Mouse (Mus musculus) forebrain, embryonic 15.5 days (tissue): Measurements from ENCODE around the gene En2. TPM values are rescaled to one million over a fixed set of nuclear protein-coding genes. Genes with fewer than 3 reads are reported as not detected.

Experiments
- ATAC-seq: fragments of 200-750 bp; cut with Nextera tagmentation; replicated peaks from 2 replicates; pipeline ENCODE4 v1.8.0; 2017; ENCODE audit warnings: mild to moderate bottlenecking, moderate TSS enrichment, moderate library complexity
- H3K27ac ChIP-seq: fragments of 300-500 bp; sonication (generic); replicated peaks from 2 replicates; pipeline ENCODE4 v1.5.1; 2015; ENCODE audit warnings: mild to moderate bottlenecking, inconsistent platforms
- H3K27me3 ChIP-seq: fragments of 300-500 bp; sonication (generic); 2 replicates; pipeline ENCODE4 v1.6.1; 2015; ENCODE audit warnings: inconsistent platforms
- H3K36me3 ChIP-seq: fragments of 300-500 bp; sonication (generic); 2 replicates; pipeline ENCODE4 v1.6.1; 2015; ENCODE audit warnings: mild to moderate bottlenecking, inconsistent platforms
- H3K4me1 ChIP-seq: fragments of 300-500 bp; sonication (generic); 2 replicates; pipeline ENCODE4 v1.6.1; 2015; ENCODE audit warnings: inconsistent platforms
- H3K4me2 ChIP-seq: fragments of 300-500 bp; sonication (generic); replicated peaks from 2 replicates; pipeline ENCODE4 v1.6.1; 2015; ENCODE audit warnings: mild to moderate bottlenecking, inconsistent platforms
- H3K4me3 ChIP-seq: fragments of 300-500 bp; sonication (generic); 2 replicates; pipeline ENCODE4 v1.5.1; 2015; ENCODE audit warnings: mild to moderate bottlenecking, inconsistent platforms
- H3K9ac ChIP-seq: fragments of 300-500 bp; sonication (generic); replicated peaks from 2 replicates; pipeline ENCODE4 v1.6.1; 2015; ENCODE audit warnings: mild to moderate bottlenecking, inconsistent platforms
- H3K9me3 ChIP-seq: fragments of 300-500 bp; sonication (generic); 2 replicates; pipeline ENCODE4 v1.6.1; 2016; ENCODE audit warnings: inconsistent platforms
- WGBS: fragments of 180-500 bp; shearing (Covaris S2); methylation state at CpG from one replicate; pipeline ENCODE4 v1.1.7; 2015; ENCODE audit warnings: mixed read lengths; 5-methylcytosine and 5-hydroxymethylcytosine counted together
- polyA plus RNA-seq: library from polyadenylated mRNA; unstranded; fragments of >200 nt; fragmentation: Nextera tagmentation; extraction: Ambion mirVana; gene quantifications from 2 replicates; pipeline ENCODE4 v1.2.1, GENCODE M21; 2015

Gene En2
- polyA plus RNA-seq, 1 experiment from 2014 or later: not detected

GRCm38 (mm10) chr5:28163926-28164325 lies 1.6 kb upstream of the En2 start:
- ATAC-seq: no peak
- Histone ChIP-seq H3K27me3 (peaks cover 83% of the 10 kb centered on the region), H3K9ac (no peak overlapping the region), H3K27ac (no peak overlapping the region), H3K36me3 (no peaks in the 10 kb centered on the region), H3K4me3 (no peak overlapping the region), H3K9me3 (no peaks in the 10 kb centered on the region), H3K4me2 (no peak overlapping the region), H3K4me1 (peaks cover 30% of the 10 kb centered on the region)
- whole genome bisulfite sequencing: 5% methylated on average over 1 of the region's 1 CpGs

DNA sequence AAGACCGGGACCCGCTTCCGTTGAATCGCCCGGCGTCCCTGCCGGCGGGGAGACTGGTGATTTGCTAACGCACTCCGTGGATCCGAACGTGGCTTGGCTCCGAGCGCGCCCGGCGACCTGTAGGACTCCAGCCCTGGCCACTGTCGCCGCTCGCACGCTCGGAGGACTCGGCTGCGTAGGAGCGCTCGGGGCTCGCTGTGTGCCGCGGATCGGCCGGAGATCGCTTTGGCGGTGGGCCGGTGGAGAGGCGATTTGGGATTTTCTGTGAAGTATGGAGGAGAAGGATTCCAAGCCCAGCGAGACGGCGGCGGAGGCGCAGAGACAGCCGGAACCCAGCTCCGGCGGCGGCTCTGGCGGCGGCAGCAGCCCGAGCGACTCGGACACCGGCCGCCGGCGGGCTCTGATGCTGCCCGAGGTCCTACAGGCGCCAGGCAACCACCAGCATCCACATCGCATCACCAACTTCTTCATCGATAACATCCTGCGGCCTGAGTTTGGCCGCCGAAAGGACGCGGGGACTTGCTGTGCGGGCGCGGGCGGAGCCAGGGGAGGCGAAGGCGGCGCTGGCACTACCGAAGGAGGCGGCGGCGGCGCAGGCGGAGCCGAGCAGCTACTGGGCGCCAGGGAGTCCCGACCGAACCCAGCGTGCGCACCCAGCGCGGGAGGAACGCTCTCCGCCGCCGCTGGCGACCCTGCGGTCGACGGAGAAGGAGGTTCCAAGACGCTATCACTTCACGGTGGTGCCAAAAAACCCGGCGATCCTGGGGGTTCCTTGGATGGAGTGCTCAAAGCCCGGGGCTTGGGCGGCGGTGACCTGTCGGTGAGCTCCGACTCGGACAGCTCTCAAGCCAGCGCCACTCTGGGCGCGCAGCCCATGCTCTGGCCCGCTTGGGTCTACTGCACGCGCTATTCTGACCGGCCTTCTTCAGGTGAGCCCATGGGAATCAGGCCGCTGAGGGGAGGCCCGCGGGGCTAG lies 1.1 kb downstream of the En2 start:
- Histone ChIP-seq H3K4me1 (peaks cover 30% of the 10 kb centered on the region), H3K36me3 (no peaks in the 10 kb centered on the region), H3K4me2 (peak overlapping the region; percentile 93), H3K9me3 (no peaks in the 10 kb centered on the region), H3K4me3 (peak overlapping the region; percentile 47), H3K27ac (no peak overlapping the region), H3K27me3 (peaks cover 80% of the 10 kb centered on the region), H3K9ac (peak overlapping the region; percentile 19; the same call in 1 of the 2 replicates)
- under 1% methylated on average over 111 of the region's 111 CpGs for WGBS
- 0 out of 2 replicates have a peak, but pooled peaks have one; percentile 23 for ATAC-seq

DNA sequence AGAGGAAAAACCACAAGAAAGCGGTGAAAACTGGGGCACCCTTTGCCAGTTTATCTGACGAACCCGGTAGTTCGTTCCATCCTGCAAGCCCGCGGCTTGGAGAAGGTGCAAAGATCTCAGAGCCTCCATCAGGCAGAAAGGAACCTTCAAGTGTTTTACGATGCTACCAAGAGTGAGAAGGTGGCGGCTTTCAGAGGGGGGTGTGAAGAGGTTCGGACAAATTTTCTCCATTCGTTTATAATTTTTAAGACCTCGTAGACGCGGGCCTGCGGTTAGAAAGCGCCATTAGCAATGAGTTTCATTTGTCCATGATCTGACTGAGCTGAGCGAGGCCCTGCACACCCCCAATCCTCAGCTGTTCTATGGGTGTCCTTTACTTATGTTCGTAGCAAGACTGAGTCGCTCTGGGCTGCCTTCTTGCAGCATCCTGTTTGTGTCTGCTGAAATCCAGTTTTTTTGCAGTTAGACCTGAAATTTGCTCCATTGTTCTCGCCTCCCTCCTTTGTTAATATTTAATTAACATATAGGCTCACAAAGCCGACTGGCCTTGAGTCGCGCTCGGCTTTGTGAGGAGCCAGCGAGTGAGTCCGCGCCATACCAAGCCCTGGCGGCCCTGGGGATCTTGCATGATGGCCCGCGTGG lies 2.2 kb downstream of the En2 start:
- peaks cover 84% of the 10 kb centered on the region for H3K27me3 ChIP-seq

DNA sequence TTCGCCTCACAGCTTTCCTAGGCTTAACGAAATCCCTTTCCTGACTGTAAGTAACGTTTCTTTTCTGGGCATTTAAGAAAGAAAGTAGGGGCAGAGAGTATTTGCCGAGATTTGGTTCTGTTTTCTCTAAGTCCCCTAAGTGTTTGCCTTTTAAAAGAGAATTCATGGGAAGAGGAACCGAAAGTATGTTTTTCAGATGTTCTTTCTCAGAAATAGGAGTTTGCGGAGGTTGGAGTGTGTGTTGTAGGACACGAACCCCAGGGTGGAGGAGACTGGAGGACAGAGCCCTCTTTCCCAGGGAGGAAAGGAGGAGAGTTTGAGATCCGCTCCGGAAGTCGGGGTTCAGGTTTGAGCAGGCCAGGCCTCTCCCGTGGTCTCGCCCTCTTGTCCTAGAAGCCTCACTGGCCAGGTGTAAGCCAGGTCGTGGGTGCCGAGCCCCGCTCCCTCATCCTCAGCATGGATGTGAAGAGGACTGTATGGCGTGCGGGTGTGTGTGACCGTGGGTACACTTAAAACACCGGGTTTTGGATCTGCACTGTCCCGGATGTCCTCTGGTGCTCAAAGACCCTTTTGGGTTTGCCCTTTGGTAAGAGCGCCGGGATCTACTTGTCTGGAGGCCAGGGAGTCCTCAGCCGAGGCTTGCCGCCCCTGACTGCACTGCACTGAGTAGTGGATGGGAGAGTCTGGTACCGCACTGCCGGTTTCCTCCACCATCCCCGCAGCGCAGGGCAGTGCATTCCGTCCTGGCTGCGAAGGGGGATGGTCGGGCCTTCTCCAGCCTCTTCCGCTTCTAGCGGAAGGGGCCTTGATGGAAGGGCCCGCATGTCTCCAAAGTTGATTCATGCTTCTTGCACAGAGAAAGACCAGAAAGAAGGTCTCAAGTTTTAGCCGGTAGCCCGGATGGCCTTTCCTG lies 3.0 kb downstream of the En2 start:
- H3K27ac ChIP-seq: no peak overlapping the region
- H3K9ac ChIP-seq: no peak overlapping the region
- H3K27me3 ChIP-seq: peaks cover 86% of the 10 kb centered on the region
- no peak for ATAC-seq
- no peaks in the 10 kb centered on the region for H3K9me3 ChIP-seq
- H3K4me3 ChIP-seq: no peak overlapping the region
- no peaks in the 10 kb centered on the region for H3K36me3 ChIP-seq
- no peak overlapping the region for H3K4me2 ChIP-seq
- WGBS: 1% methylated on average over 36 of the region's 36 CpGs
- H3K4me1 ChIP-seq: peaks cover 23% of the 10 kb centered on the region

More for the DNA sequence above, 2.2 kb downstream of the En2 start:
- no peak overlapping the region for H3K27ac ChIP-seq
- H3K36me3 ChIP-seq: no peaks in the 10 kb centered on the region
- no peaks in the 10 kb centered on the region for H3K9me3 ChIP-seq
- no peak overlapping the region for H3K4me3 ChIP-seq
- under 1% methylated on average over 29 of the region's 29 CpGs for WGBS
- H3K4me2 ChIP-seq: no peak overlapping the region
- no peak for ATAC-seq
- peaks cover 23% of the 10 kb centered on the region for H3K4me1 ChIP-seq
- no peak overlapping the region for H3K9ac ChIP-seq

DNA sequence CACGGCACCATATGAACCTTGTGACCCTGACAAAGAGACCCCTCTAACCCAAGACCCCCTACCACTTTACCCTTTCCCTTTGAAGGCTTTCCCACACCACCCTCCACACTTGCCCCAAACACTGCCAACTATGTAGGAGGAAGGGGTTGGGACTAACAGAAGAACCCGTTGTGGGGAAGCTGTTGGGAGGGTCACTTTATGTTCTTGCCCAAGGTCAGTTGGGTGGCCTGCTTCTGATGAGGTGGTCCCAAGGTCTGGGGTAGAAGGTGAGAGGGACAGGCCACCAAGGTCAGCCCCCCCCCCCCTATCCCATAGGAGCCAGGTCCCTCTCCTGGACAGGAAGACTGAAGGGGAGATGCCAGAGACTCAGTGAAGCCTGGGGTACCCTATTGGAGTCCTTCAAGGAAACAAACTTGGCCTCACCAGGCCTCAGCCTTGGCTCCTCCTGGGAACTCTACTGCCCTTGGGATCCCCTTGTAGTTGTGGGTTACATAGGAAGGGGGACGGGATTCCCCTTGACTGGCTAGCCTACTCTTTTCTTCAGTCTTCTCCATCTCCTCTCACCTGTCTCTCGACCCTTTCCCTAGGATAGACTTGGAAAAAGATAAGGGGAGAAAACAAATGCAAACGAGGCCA lies 3.8 kb downstream of the En2 start:
- 2% methylated on average over 5 of the region's 5 CpGs for WGBS
- Histone ChIP-seq H3K9me3 (no peaks in the 10 kb centered on the region), H3K27me3 (peaks cover 86% of the 10 kb centered on the region), H3K9ac (no peak overlapping the region), H3K27ac (no peak overlapping the region), H3K4me3 (no peak overlapping the region), H3K4me2 (no peak overlapping the region), H3K36me3 (no peaks in the 10 kb centered on the region), H3K4me1 (peaks cover 23% of the 10 kb centered on the region)
- no peak for ATAC-seq

- no peak overlapping the region for H3K4me2 ChIP-seq
- no peak overlapping the region for H3K4me3 ChIP-seq
- 3% methylated on average over 17 of the region's 17 CpGs for WGBS
- ATAC-seq: no peak
- no peak overlapping the region for H3K9ac ChIP-seq
- H3K9me3 ChIP-seq: no peaks in the 10 kb centered on the region
- peaks cover 20% of the 10 kb centered on the region for H3K4me1 ChIP-seq
- H3K36me3 ChIP-seq: no peaks in the 10 kb centered on the region
- peaks cover 86% of the 10 kb centered on the region for H3K27me3 ChIP-seq
- H3K27ac ChIP-seq: no peak overlapping the region
Measured at GRCm38 (mm10) chr5:28170081-28170480, 4.6 kb downstream of the En2 start.

DNA sequence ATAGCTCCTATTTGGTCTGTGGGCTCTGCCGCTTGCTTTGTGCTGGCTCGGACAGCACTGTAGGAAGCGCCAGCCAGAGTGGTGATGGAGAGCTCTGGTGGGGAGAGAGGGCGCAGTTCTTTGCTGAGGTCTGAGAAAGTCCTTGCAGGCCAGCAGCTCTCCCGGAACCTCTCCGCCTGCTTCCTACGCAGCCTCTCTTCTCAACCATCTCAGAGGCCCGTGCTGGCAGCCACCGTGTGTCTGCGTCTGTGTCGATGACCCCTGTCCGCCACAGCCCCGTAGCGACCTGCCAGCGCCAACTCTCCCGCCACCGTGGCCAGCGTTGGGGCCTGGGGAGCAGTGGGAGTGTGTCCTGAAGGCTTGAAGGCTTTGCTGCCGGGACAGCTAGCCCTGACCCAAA lies 5.4 kb downstream of the En2 start:
- Histone ChIP-seq H3K4me1 (peaks cover 12% of the 10 kb centered on the region), H3K36me3 (no peaks in the 10 kb centered on the region), H3K27me3 (peaks cover 85% of the 10 kb centered on the region), H3K4me2 (no peak overlapping the region), H3K9me3 (no peaks in the 10 kb centered on the region), H3K9ac (no peak overlapping the region), H3K4me3 (no peak overlapping the region; the same call in 1 of the 2 replicates), H3K27ac (no peak overlapping the region)
- ATAC-seq: no peak
- WGBS: under 1% methylated on average over 19 of the region's 19 CpGs

- ATAC-seq: no peak
- H3K9me3 ChIP-seq: no peaks in the 10 kb centered on the region
- H3K4me1 ChIP-seq: peaks cover 4% of the 10 kb centered on the region
- H3K27me3 ChIP-seq: peaks cover 85% of the 10 kb centered on the region
- no peak overlapping the region for H3K4me3 ChIP-seq
- no peak overlapping the region for H3K9ac ChIP-seq
- H3K36me3 ChIP-seq: no peaks in the 10 kb centered on the region
- 6% methylated on average over 5 of the region's 5 CpGs for WGBS
- H3K27ac ChIP-seq: no peak overlapping the region
- H3K4me2 ChIP-seq: no peak overlapping the region
Measured at GRCm38 (mm10) chr5:28171667-28172066, 6.2 kb downstream of the En2 start.

- 3% methylated on average over 8 of the region's 8 CpGs for WGBS
- Histone ChIP-seq H3K27ac (no peak overlapping the region), H3K4me2 (no peak overlapping the region), H3K27me3 (peaks cover 87% of the 10 kb centered on the region), H3K36me3 (no peaks in the 10 kb centered on the region), H3K4me1 (no peaks in the 10 kb centered on the region), H3K9me3 (no peaks in the 10 kb centered on the region), H3K4me3 (no peak overlapping the region), H3K9ac (no peak overlapping the region)
- ATAC-seq: no peak
Measured at GRCm38 (mm10) chr5:28172261-28172920, 6.9 kb downstream of the En2 start.

DNA sequence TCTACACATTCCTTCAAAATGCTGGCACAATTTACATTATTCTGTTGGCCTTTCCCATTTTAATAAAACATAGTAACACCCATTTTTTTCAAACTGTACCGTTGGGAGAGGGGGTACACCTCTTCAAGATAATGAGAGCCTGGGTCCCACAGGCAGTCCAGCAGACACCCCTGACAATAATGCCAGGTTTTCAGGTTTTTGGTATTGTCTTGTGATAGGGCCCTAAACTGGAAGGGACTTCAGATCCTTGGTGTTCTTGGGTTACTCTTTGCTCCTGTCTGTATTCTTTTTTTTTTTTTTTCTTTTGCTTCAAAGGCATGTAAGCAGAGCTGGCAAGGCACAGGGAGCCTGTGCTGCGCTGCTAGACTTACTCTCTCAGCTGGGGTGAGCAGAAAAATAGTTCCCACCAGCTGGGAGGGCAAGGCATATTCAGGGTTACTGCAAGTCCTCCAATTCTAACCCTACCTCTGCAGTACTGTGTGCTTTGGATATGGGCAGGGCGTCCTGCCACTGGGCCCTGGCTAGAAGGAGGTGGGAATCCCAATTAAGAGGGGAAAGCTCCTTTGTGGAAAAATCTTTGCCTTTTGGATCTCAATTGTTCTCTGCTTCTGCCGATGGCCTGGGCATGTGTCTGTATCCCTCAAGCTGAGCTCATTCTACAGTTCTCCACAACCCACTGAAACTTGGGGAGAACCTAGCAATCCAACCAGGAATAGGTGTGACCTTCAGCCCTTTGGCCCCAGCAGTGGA lies 7.6 kb downstream of the En2 start:
- no peak for ATAC-seq
- WGBS: 2% methylated on average over 4 of the region's 4 CpGs
- H3K9ac ChIP-seq: no peak overlapping the region
- no peak overlapping the region for H3K4me2 ChIP-seq
- peaks cover 87% of the 10 kb centered on the region for H3K27me3 ChIP-seq
- no peaks in the 10 kb centered on the region for H3K36me3 ChIP-seq
- H3K4me3 ChIP-seq: no peak overlapping the region
- H3K9me3 ChIP-seq: no peaks in the 10 kb centered on the region
- H3K27ac ChIP-seq: no peak overlapping the region
- H3K4me1 ChIP-seq: no peaks in the 10 kb centered on the region
